Mouse (Mus musculus) heart, adult 2 months (tissue): ENCODE data around the gene Scn10a. TPM values are rescaled to one million over a fixed set of nuclear protein-coding genes. Genes with fewer than 3 reads are reported as not detected.

Source experiments
- DNase-seq, 2 experiments: peaks; one replicate each; pipeline ENCODE4 v3.0.0; 2021
- H3K27ac ChIP-seq: fragments of 200-600 bp; 2 replicates; pipeline ENCODE4 v1.8.1; 2022
- H3K27me3 ChIP-seq: fragments of 200-500 bp; 2 replicates; pipeline ENCODE4 v1.6.1; 2012; ENCODE audit warnings: mild to moderate bottlenecking, low read length, inconsistent platforms, mixed read lengths; ENCODE audit not compliant: control insufficient read depth, insufficient read depth
- H3K36me3 ChIP-seq: fragments of 200-500 bp; 2 replicates; pipeline ENCODE4 v1.6.1; 2012; ENCODE audit warnings: low read length, inconsistent platforms; ENCODE audit not compliant: control insufficient read depth, insufficient read depth
- H3K4me1 ChIP-seq: fragments of 200-500 bp; 2 replicates; pipeline ENCODE4 v1.6.1; 2011; ENCODE audit warnings: low read length; ENCODE audit not compliant: control insufficient read depth, insufficient read depth
- H3K4me3 ChIP-seq: fragments of 200-600 bp; 2 replicates; pipeline ENCODE4 v1.8.1; 2022
- H3K79me2 ChIP-seq: fragments of 200-500 bp; replicated peaks from 2 replicates; pipeline ENCODE4 v1.6.1; 2012; ENCODE audit warnings: mild to moderate bottlenecking, inconsistent platforms, low read length, moderate library complexity, mixed read lengths; ENCODE audit not compliant: control insufficient read depth, insufficient read depth
- H3K9ac ChIP-seq: fragments of 200-500 bp; 2 replicates; pipeline ENCODE4 v1.6.1; 2012; ENCODE audit warnings: low read depth, mild to moderate bottlenecking, control low read depth, inconsistent platforms, low read length, mixed read lengths
- CTCF ChIP-seq: fragments of 200-600 bp; IDR thresholded peaks from 2 replicates; pipeline ENCODE4 v1.8.1; 2022; ENCODE audit warnings: antibody characterized with exemption, mild to moderate bottlenecking, moderate library complexity
- EP300 ChIP-seq: fragments of 200-500 bp; IDR thresholded peaks from 2 replicates; pipeline ENCODE4 v1.6.1; 2011; ENCODE audit warnings: low read depth, low read length, control low read depth; ENCODE audit not compliant: insufficient read depth
- POLR2A ChIP-seq: fragments of 200-500 bp; IDR thresholded peaks from 2 replicates; pipeline ENCODE4 v1.6.1; 2011; ENCODE audit warnings: mild to moderate bottlenecking, low read depth, low read length, control low read depth; ENCODE audit not compliant: insufficient read depth
- WGBS: fragments of 180-500 bp; shearing (Covaris S2); methylation state at CpG from one replicate; pipeline ENCODE4 v1.1.7; 2018; 5-methylcytosine and 5-hydroxymethylcytosine counted together
- intact Hi-C: fragments of 180-260 bp; cut with DNase I; formaldehyde crosslinking; loops from one replicate; pipeline ENCODE4 v1.15.1; 2025
- polyA plus RNA-seq: library from polyadenylated mRNA; depleted of rRNA; stranded (reverse); fragments of >200 nt; gene quantifications from 2 replicates; pipeline ENCODE4 v1.2.3, GENCODE M21; 2012; rRNA removed
- total RNA-seq, 2 experiments: library from RNA; stranded (reverse); gene quantifications; 2 replicates each; pipeline ENCODE4 v1.2.3; 2021

The Scn10a gene
- total and polyA plus RNA-seq, 3 experiments: 0.37 to 1.4 (median 0.70) TPM

DNA sequence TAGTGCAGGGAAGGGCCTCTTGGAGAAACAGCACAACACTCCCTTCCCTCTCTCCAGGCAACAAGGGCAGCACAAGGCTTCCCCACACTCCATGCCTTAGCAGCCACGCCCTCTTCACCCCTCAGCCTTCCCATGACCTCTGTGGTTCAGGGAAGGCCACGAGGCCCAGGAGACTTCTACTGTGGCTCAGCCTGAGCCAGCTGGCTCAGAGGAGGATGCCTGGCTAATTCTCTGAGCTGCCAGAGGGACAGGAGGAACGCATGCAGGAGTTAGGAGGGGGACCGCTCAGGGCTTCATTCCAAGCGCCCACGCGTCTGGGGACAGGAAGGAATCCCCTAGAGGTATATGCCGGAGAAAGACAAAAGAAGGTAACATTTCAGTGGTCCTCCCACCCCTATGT, 157.4 kb downstream of the Scn10a start:
- Histone ChIP-seq H3K27ac (no peak overlapping the region; the same call in 1 of the 2 replicates), H3K9ac (no peak overlapping the region), H3K4me3 (no peak overlapping the region), H3K36me3 (no peaks in the 10 kb centered on the region), H3K79me2 (no peaks in the 10 kb centered on the region), H3K4me1 (peaks cover 8% of the 10 kb centered on the region), H3K27me3 (no peaks in the 10 kb centered on the region)
- intact Hi-C loops: no loop called here
- WGBS: 25% methylated on average over 8 of the region's 8 CpGs
- TF ChIP-seq POLR2A (no peak), EP300 (no peak), CTCF (no peak)
- peak in 1 of 2 experiments; percentile 59 for DNase-seq

DNA sequence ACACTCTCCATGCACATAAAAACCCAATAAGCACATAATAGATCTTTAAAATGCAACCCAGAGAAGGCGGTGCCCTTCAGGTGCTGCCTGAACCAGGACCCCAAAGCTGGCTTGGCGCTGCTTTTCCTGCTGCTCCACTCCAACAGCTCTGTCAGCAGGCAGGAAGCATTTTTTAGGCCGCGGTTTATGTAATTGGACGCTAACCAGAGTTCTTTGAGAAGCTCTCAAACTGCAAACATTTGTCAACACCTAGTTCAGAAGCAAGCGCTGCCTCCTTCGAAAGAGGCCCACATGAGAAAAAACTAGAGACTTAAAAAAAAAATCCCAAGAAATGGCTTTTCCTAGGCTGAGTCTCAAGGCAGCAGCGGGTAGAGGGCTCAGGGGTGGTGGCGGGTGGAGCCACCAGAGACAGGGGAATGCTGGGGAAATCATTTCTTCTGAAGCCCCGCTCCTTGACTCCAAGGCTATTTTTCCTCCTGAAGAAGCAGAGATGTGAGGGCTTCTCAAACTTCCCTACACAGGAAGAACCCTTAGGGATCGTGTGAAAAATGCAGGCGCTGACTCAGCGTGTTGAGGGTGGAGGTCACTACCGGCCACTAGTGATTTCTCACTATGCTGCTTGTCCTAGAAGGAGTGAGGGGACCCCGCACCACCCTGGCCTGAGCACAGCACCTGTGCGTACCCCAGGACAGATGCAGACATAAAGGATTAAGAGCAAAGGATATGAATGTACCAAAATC, 159.4 kb downstream of the Scn10a start:
- Histone ChIP-seq H3K36me3 (no peaks in the 10 kb centered on the region), H3K79me2 (no peaks in the 10 kb centered on the region), H3K4me1 (peaks cover 8% of the 10 kb centered on the region), H3K27me3 (no peaks in the 10 kb centered on the region), H3K4me3 (no peak overlapping the region), H3K9ac (no peak overlapping the region), H3K27ac (no peak overlapping the region)
- WGBS: 59% methylated on average over 16 of the region's 16 CpGs
- TF ChIP-seq POLR2A: no peak
- no peak for TF ChIP-seq EP300
- TF ChIP-seq CTCF: no peak
- intact Hi-C loops: loop anchor here (2.0 kb wide), 1 partner anchor 19 kb away; the partner anchor contains the start of gene Scn5a
- no peak for DNase-seq

Other genes with a start within 250 kb of the Scn10a start
- 100 to 1,000 TPM; 161 to 173 TPM for gene Scn5a, start 140.3 kb downstream of the Scn10a start, total RNA-seq
- gene Scn5a, start 140.3 kb downstream of the Scn10a start, polyA plus RNA-seq: 101 and 117 TPM in 2 replicates
- gene Scn11a, start 106.1 kb upstream of the Scn10a start, total RNA-seq: under 1 TPM in 1 of 2 experiments, not detected in 1; 0.05 TPM
- gene Scn11a, start 106.1 kb upstream of the Scn10a start, polyA plus RNA-seq: 0.04 and 0.06 TPM in 2 replicates
- 10 to 100 TPM; 20.7 to 21.6 TPM for gene Wdr48, start 175.6 kb upstream of the Scn10a start, total RNA-seq
- gene Wdr48, start 175.6 kb upstream of the Scn10a start, polyA plus RNA-seq: 22.9 and 39.5 TPM in 2 replicates
- 10 to 100 TPM; 32.2 to 35.9 TPM for gene Gorasp1, start 218.2 kb upstream of the Scn10a start, total RNA-seq
- gene Gorasp1, start 218.2 kb upstream of the Scn10a start, polyA plus RNA-seq: 16.8 and 25.0 TPM in 2 replicates
- gene Ttc21a, start 218.3 kb upstream of the Scn10a start, total RNA-seq: not detected
- gene Ttc21a, start 218.3 kb upstream of the Scn10a start, polyA plus RNA-seq: 0.70 TPM in 1 of 2 replicates, not detected in the other